ENCODE assay signal across 14 mouse cellular contexts in the genomic region with DNA sequence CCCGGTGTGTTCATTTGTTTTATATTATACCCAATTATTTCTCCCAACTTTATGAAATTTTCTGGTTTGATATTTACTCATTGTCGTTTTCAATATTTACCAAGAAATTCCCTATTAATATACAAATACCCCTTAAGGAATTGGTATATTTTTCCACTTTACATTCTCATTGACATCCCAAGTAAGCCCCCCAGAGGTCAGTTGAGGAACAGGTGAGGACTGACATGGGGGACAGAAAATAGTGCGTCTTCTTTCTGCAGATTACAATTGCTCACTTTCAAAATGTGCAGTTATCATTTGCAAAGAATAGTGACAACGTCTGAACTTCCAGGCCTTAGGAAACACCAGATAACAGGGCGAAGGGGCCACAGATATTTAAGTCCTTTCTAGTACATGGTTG.
DNase-seq lines count a peak whose midpoint lies in the region; ATAC-seq lines count a peak whose summit lies in the region.
"Had no signal": no experiment of that assay in that cellular context is flagged by ENCODE, and none has a peak within 500 bp of the region (broad histone marks: within the 10 kb centered on the region; RNA-seq: fewer than 3 reads in every experiment).

No protein-coding gene starts in this region.

- no peak overlapping the region for H3K4me2 ChIP-seq in midbrain, embryonic 11.5 days
- peak overlapping the region; percentile 96; the same call in 1 of the 2 replicates for H3K4me2 ChIP-seq in midbrain, embryonic 12.5 days (replicated peaks)

- H3K27me3 ChIP-seq in midbrain, embryonic 10.5 days (ENCODE audit: low read depth, poor library complexity, severe bottlenecking), result peaks cover 29% of the 10 kb centered on the region
- H3K27me3 ChIP-seq in midbrain, embryonic 11.5 days (ENCODE audit: control insufficient read depth, insufficient read depth, low read length), result no peaks in the 10 kb centered on the region
- peaks cover 14% of the 10 kb centered on the region for H3K27me3 ChIP-seq in midbrain, embryonic 12.5 days

- peaks cover 15% of the 10 kb centered on the region for H3K4me1 ChIP-seq in midbrain, embryonic 10.5 days
- H3K4me1 ChIP-seq in midbrain, embryonic 11.5 days (ENCODE audit: control insufficient read depth, insufficient read depth, low read length), result no peaks in the 10 kb centered on the region
- peaks cover 11% of the 10 kb centered on the region; the same call in 1 of the 2 replicates for H3K4me1 ChIP-seq in midbrain, embryonic 12.5 days

- no peak overlapping the region for H3K27ac ChIP-seq in midbrain, embryonic 10.5 days (replicated peaks)
- no peak overlapping the region for H3K27ac ChIP-seq in midbrain, embryonic 11.5 days (ENCODE audit: low read depth, low read length)
- H3K27ac ChIP-seq in midbrain, embryonic 12.5 days (replicated peaks), result no peak overlapping the region
- H3K27ac ChIP-seq: embryonic facial prominence, embryonic 13.5 days; liver, embryonic 14.5 days; macrophage had no signal

- 27% methylated on average over 5 of the region's 5 CpGs for WGBS in midbrain, embryonic 10.5 days
- WGBS in midbrain, embryonic 11.5 days, result 22% methylated on average over 5 of the region's 5 CpGs
- 21% methylated on average over 5 of the region's 5 CpGs for WGBS in midbrain, embryonic 12.5 days

- peak; percentile 12 to 23 for DNase-seq in cerebellum, postnatal 14 days
- DNase-seq in cerebellum, postnatal 36 days, result no peak
- no peak for DNase-seq in midbrain, embryonic 10.5 days (ENCODE audit: low spot score)
- DNase-seq in midbrain, embryonic 11.5 days (ENCODE audit: low spot score, missing footprints), result no peak
- DNase-seq in retina, postnatal 1 day, result peak; percentile 44
- no peak for DNase-seq in kidney, postnatal 14 days
- DNase-seq in thymus, adult 18-20 months, result no peak
- DNase-seq: kidney, adult 11 months; thymus, adult 2 months had no signal

- H3K36me3 ChIP-seq in midbrain, embryonic 10.5 days, result no peaks in the 10 kb centered on the region
- no peaks in the 10 kb centered on the region for H3K36me3 ChIP-seq in midbrain, embryonic 11.5 days (ENCODE audit: control insufficient read depth, insufficient read depth, low read length)
- H3K36me3 ChIP-seq in midbrain, embryonic 12.5 days, result no peaks in the 10 kb centered on the region
- H3K36me3 ChIP-seq: embryonic facial prominence, embryonic 13.5 days had no signal

- H3K4me3 ChIP-seq in midbrain, embryonic 10.5 days, result peak overlapping the region; percentile 83; the same call in 1 of the 2 replicates
- H3K4me3 ChIP-seq in midbrain, embryonic 11.5 days (ENCODE audit: low read depth, low read length), result no peak overlapping the region
- H3K4me3 ChIP-seq in midbrain, embryonic 12.5 days, result no peak overlapping the region; the same call in 1 of the 2 replicates
- H3K4me3 ChIP-seq: myocyte had no signal

- ATAC-seq in midbrain, embryonic 11.5 days (ENCODE audit: low FRiP score), result no peak
- no peak for ATAC-seq in midbrain, embryonic 12.5 days (ENCODE audit: low FRiP score, low read depth)

- H3K9me3 ChIP-seq in midbrain, embryonic 10.5 days (replicated peaks), result no peaks in the 10 kb centered on the region
- H3K9me3 ChIP-seq in midbrain, embryonic 11.5 days (ENCODE audit: control insufficient read depth, low read length), result no peaks in the 10 kb centered on the region
- H3K9me3 ChIP-seq in midbrain, embryonic 12.5 days, result no peaks in the 10 kb centered on the region
- H3K9me3 ChIP-seq: embryonic facial prominence, embryonic 13.5 days had no signal

- no peak overlapping the region for H3K9ac ChIP-seq in midbrain, embryonic 11.5 days (ENCODE audit: low read length)
- no peak overlapping the region for H3K9ac ChIP-seq in midbrain, embryonic 12.5 days (replicated peaks)
- H3K9ac ChIP-seq: embryonic facial prominence, embryonic 13.5 days; liver, embryonic 14.5 days had no signal

Comparison
In these comparisons a context has a peak if more than half of its experiments do, and no peak if none do; other contexts are left out.
1. DNase-seq: peak in cerebellum, postnatal 14 days (2 of 2) and retina, postnatal 1 day (single experiment); none in cerebellum, postnatal 36 days (0 of 2), midbrain, embryonic 10.5 days (single experiment), midbrain, embryonic 11.5 days (single experiment), kidney, postnatal 14 days (single experiment) and thymus, adult 18-20 months (0 of 2).